Mouse (Mus musculus) brain, embryonic 14.5 days (tissue): ENCODE measurements around the gene Klk1b8. TPM values are rescaled to one million over a fixed set of nuclear protein-coding genes. Genes with fewer than 3 reads are reported as not detected.
"Not testable (repeated sequence)": the region's sequence is repeated elsewhere in the genome, so short reads cannot be mapped to it uniquely, and the experiment has no call there.

ENCODE experiments used
- DNase-seq: peaks from one replicate; pipeline ENCODE4 v3.0.0-alpha.2; 2011; ENCODE audit warnings: low read depth
- CTCF ChIP-seq: fragments of 200-500 bp; IDR thresholded peaks from 2 replicates; pipeline ENCODE4 v1.5.1; 2012; ENCODE audit warnings: inconsistent platforms, mild to moderate bottlenecking, moderate library complexity, borderline replicate concordance; ENCODE audit not compliant: insufficient read depth, insufficient read length; ENCODE audit errors: extremely low read depth
- POLR2A ChIP-seq: fragments of 200-500 bp; IDR thresholded peaks from 2 replicates; pipeline ENCODE4 v1.6.1; 2012; ENCODE audit warnings: mild to moderate bottlenecking, inconsistent platforms, borderline replicate concordance; ENCODE audit not compliant: poor library complexity, insufficient read depth, insufficient read length, severe bottlenecking; ENCODE audit errors: extremely low read depth
- polyA plus RNA-seq: library from polyadenylated mRNA; depleted of rRNA; stranded (reverse); fragments of >200 nt; gene quantifications from 2 replicates; pipeline ENCODE4 v1.2.3, GENCODE M21; 2012; rRNA removed

The Klk1b8 gene
- polyA plus RNA-seq, 1 experiment, result not detected

GRCm38 (mm10) chr7:43936551-43936950 is 13.9 kb upstream of the Klk1b8 start:
- no peak for DNase-seq

GRCm38 (mm10) chr7:43942293-43942692 is 8.2 kb upstream of the Klk1b8 start:
- DNase-seq, result not testable (repeated sequence)

More at GRCm38 (mm10) chr7:43936551-43936950, 13.9 kb upstream of the Klk1b8 start:
- TF ChIP-seq POLR2A, result no peak
- no peak for TF ChIP-seq CTCF

- TF ChIP-seq POLR2A (no peak), CTCF (no peak)
- DNase-seq, result no peak
These were observed 5.7 kb upstream of the Klk1b8 start for GRCm38 (mm10) chr7:43944727-43945264.

GRCm38 (mm10) chr7:43952703-43953102 is 2.2 kb downstream of the Klk1b8 start:
- TF ChIP-seq CTCF (no peak), POLR2A (no peak)
- DNase-seq, result no peak

- TF ChIP-seq CTCF, result no peak
- no peak for TF ChIP-seq POLR2A
- no peak for DNase-seq
These were observed 16.0 kb downstream of the Klk1b8 start, which contains the start of gene Klk1b1 for GRCm38 (mm10) chr7:43966451-43966850. Gene Klk1b1, plus strand, starts transcription at chr7:43966751.

- no peak for TF ChIP-seq CTCF
- TF ChIP-seq POLR2A, result no peak
- DNase-seq, result no peak
These were observed 16.6 kb downstream of the Klk1b8 start for GRCm38 (mm10) chr7:43967058-43967457.

- no peak for DNase-seq
- no peak for TF ChIP-seq POLR2A
- no peak for TF ChIP-seq CTCF
These were observed 17.1 kb downstream of the Klk1b8 start for GRCm38 (mm10) chr7:43967612-43968011.

- not testable (repeated sequence) for DNase-seq
These were observed 25.3 kb downstream of the Klk1b8 start, which contains the start of gene Klk1b9 for GRCm38 (mm10) chr7:43975761-43976160. Gene Klk1b9, plus strand, starts transcription at chr7:43976061.

GRCm38 (mm10) chr7:43985657-43986056 is 35.2 kb downstream of the Klk1b8 start:
- no peak for DNase-seq
- TF ChIP-seq CTCF, result no peak
- no peak for TF ChIP-seq POLR2A

- not testable (repeated sequence) for DNase-seq
These were observed 44.4 kb downstream of the Klk1b8 start for GRCm38 (mm10) chr7:43994821-43995220.

- DNase-seq, result not testable (repeated sequence)
These were observed 45.1 kb downstream of the Klk1b8 start, which contains the start of gene Klk1b11 for GRCm38 (mm10) chr7:43995577-43995976. Gene Klk1b11, plus strand, starts transcription at chr7:43995877.

Other genes with a start within 250 kb of the Klk1b8 start
- 0.04 and 0.14 TPM in 2 replicates for gene Klk13, start 238.1 kb upstream of the Klk1b8 start, polyA plus RNA-seq
- not detected in 2 replicates for gene Klk12, start 181.8 kb upstream of the Klk1b8 start, polyA plus RNA-seq
- 0.35 TPM in 1 of 2 replicates, not detected in the other for gene Klk11, start 176.1 kb upstream of the Klk1b8 start, polyA plus RNA-seq
- 0.21 and 0.49 TPM in 2 replicates for gene Klk10, start 169.6 kb upstream of the Klk1b8 start, polyA plus RNA-seq
- gene Klk9, start 158.8 kb upstream of the Klk1b8 start, polyA plus RNA-seq, result not detected in 2 replicates
- 3.2 and 4.8 TPM in 2 replicates for gene Klk8, start 153.1 kb upstream of the Klk1b8 start, polyA plus RNA-seq
- 0.05 and 0.08 TPM in 2 replicates for gene Klk7, start 139.4 kb upstream of the Klk1b8 start, polyA plus RNA-seq
- not detected in 2 replicates for gene Klk6, start 126.2 kb upstream of the Klk1b8 start, polyA plus RNA-seq
- gene Klk5, start 108.7 kb upstream of the Klk1b8 start, polyA plus RNA-seq, result not detected in 2 replicates
- gene Klk4, start 69.5 kb upstream of the Klk1b8 start, polyA plus RNA-seq, result 0.39 and 0.93 TPM in 2 replicates
- gene Klk15, start 16.9 kb upstream of the Klk1b8 start, polyA plus RNA-seq, result not detected in 2 replicates
- gene Klk1b1, start 16.1 kb downstream of the Klk1b8 start, polyA plus RNA-seq, result not detected in 2 replicates
- gene Klk1b9, start 25.4 kb downstream of the Klk1b8 start, polyA plus RNA-seq, result not detected in 2 replicates
- gene Klk1b11, start 45.2 kb downstream of the Klk1b8 start, polyA plus RNA-seq, result not detected in 2 replicates
- gene Klk1b26, start 61.5 kb downstream of the Klk1b8 start, polyA plus RNA-seq, result not detected in 2 replicates
- 0.10 TPM in 2 replicates for gene Klk1b27, start 101.6 kb downstream of the Klk1b8 start, polyA plus RNA-seq
- not detected in 2 replicates for gene Klk1b21, start 151.7 kb downstream of the Klk1b8 start, polyA plus RNA-seq
- gene Klk1b22, start 162.0 kb downstream of the Klk1b8 start, polyA plus RNA-seq, result not detected in 2 replicates
- not detected in 2 replicates for gene Klk1b16, start 186.1 kb downstream of the Klk1b8 start, polyA plus RNA-seq
- gene Klk1b24, start 237.6 kb downstream of the Klk1b8 start, polyA plus RNA-seq, result 0.19 TPM in 1 of 2 replicates, not detected in the other
- not detected in 2 replicates for gene Klk1b3, start 247.5 kb downstream of the Klk1b8 start, polyA plus RNA-seq